Mouse (Mus musculus): ENCODE results near the gene Oxsr1. TPM values are rescaled to one million over a fixed set of nuclear protein-coding genes. Genes with fewer than 3 reads are reported as not detected.

The Oxsr1 gene
- total and polyA plus RNA-seq, 2 experiments, result 8.6 to 15.6 TPM

DNA sequence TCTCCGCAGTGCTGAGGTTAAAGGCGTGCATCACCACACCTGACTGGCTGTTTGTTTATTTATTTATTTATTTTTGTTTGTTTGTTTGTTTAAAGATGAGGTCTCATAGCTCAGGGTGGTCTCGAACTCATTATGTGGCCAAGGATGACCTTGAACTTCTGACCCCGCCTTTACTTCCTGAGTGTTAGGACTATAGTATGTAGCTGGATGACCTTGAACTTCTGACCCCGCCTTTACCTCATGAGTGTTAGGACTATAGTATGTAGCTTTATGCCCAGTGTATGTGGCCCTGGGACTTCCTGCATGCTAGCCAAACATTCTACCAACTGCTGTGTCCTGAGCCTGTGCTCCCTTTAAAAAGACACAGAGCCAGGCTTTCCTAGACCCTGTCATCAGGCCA is 39.2 kb upstream of the Oxsr1 start:
- Histone ChIP-seq H3K9ac (ENCODE audit: low read depth, low read length) (no peak overlapping the region), H3K36me3 (ENCODE audit: control insufficient read depth, insufficient read depth, low read length) (peaks cover 53% of the 10 kb centered on the region), H3K27ac (replicated peaks; ENCODE audit: insufficient read depth, low read depth, low read length) (no peak overlapping the region), H3K79me2 (ENCODE audit: control insufficient read depth, insufficient read depth, low read length) (peaks cover 16% of the 10 kb centered on the region; the same call in 1 of the 2 replicates), H3K4me1 (ENCODE audit: control insufficient read depth, insufficient read depth, low read length) (no peaks in the 10 kb centered on the region), H3K27me3 (ENCODE audit: control insufficient read depth, insufficient read depth, low read length) (no peaks in the 10 kb centered on the region), H3K4me3 (ENCODE audit: insufficient read depth, low read depth, low read length) (no peak overlapping the region)
- WGBS, result 90% methylated on average over 5 of the region's 5 CpGs
- TF ChIP-seq POLR2A (IDR thresholded peaks at IDR 0.05; ENCODE audit: extremely low read depth, insufficient read depth, low read length), result no peak
- no peak for TF ChIP-seq CTCF (IDR thresholded peaks at IDR 0.05; ENCODE audit: low read depth, low read length)
- no peak for DNase-seq (ENCODE audit: extremely low read depth, low read depth, low spot score)

DNA sequence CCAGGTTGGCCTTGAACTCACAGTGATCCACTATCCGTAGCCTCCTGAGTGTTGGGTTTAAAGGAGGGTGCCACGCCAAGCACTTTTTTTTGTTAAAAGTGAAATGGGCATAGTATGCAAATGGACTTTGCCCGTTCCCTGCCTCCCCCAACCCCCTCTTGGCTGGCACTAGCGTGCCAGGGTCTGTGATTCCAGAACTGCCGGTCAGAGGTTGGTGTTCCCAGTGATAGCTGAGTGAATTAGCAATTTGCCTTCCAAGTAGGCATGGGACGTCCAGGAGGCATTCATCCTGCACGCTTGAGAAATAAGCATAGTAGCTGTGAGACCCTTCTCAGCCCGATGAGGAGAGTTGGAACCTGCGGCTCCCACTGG is 35.8 kb upstream of the Oxsr1 start:
- peak; percentile 94 for DNase-seq (ENCODE audit: extremely low read depth, low read depth, low spot score)
- H3K9ac ChIP-seq (ENCODE audit: low read depth, low read length), result peak overlapping the region; percentile 92
- peaks cover 34% of the 10 kb centered on the region for H3K36me3 ChIP-seq (ENCODE audit: control insufficient read depth, insufficient read depth, low read length)
- 10% methylated on average over 9 of the region's 9 CpGs for WGBS
- no peaks in the 10 kb centered on the region for H3K4me1 ChIP-seq (ENCODE audit: control insufficient read depth, insufficient read depth, low read length)
- peak overlapping the region; percentile 68 for H3K4me3 ChIP-seq (ENCODE audit: insufficient read depth, low read depth, low read length)
- H3K27me3 ChIP-seq (ENCODE audit: control insufficient read depth, insufficient read depth, low read length), result no peaks in the 10 kb centered on the region
- H3K27ac ChIP-seq (replicated peaks; ENCODE audit: insufficient read depth, low read depth, low read length), result peak overlapping the region; percentile 80
- TF ChIP-seq CTCF (IDR thresholded peaks at IDR 0.05; ENCODE audit: low read depth, low read length), result no peak
- no peak for TF ChIP-seq POLR2A (IDR thresholded peaks at IDR 0.05; ENCODE audit: extremely low read depth, insufficient read depth, low read length)
- H3K79me2 ChIP-seq (ENCODE audit: control insufficient read depth, insufficient read depth, low read length), result peaks cover 16% of the 10 kb centered on the region; the same call in 1 of the 2 replicates

DNA sequence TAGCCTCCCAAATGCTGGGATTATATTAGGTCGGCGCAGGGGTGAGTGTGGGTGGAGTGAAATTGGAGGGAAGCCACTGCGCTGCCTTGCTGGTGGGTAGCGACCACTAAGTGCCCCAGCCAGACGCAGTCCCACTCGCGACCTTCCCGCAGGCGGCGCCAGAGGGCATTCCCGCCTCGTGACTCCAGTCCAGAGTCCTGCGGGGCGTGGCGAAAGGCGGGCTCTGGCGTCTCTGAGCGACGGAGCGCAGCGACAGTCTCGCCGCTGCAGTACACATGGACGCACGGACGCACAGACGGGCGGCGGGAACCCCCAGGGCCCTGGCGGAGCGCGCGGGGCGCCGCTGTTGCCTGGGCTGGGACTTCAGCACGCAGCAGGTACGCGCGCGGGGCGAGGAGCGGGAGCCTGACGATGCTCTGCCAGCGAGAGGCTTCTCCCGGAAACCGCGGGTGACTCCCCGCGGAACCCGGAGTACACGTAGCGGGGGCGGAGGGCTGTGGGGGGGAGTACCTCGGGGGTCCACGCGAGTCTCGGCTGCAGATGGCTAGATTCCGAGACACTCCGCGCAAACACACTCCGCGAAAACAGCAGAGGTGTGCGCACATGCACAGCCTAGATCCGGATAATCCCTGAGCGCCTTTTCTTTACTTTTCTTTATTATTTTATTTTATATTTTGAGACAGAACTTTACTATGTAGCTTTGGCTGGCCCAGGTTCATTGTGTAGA is 35.3 kb upstream of the Oxsr1 start, which contains the start of gene Xylb:
Gene Xylb (plus strand): TSS at position 51 of the 727 bp plus-strand sequence.
- Histone ChIP-seq H3K4me3 (ENCODE audit: insufficient read depth, low read depth, low read length) (peak within 1 kb of the TSS; percentile 68), H3K36me3 (ENCODE audit: control insufficient read depth, insufficient read depth, low read length) (peaks cover 29% of the 10 kb centered on the region; the same call in 1 of the 2 replicates), H3K79me2 (ENCODE audit: control insufficient read depth, insufficient read depth, low read length) (peaks cover 16% of the 10 kb centered on the region; the same call in 1 of the 2 replicates), H3K27me3 (ENCODE audit: control insufficient read depth, insufficient read depth, low read length) (no peaks in the 10 kb centered on the region), H3K4me1 (ENCODE audit: control insufficient read depth, insufficient read depth, low read length) (no peaks in the 10 kb centered on the region), H3K9ac (ENCODE audit: low read depth, low read length) (peak within 1 kb of the TSS; percentile 92), H3K27ac (replicated peaks; ENCODE audit: insufficient read depth, low read depth, low read length) (peak within 1 kb of the TSS; percentile 80)
- DNase-seq (ENCODE audit: extremely low read depth, low read depth, low spot score), result peak; percentile 72
- peak; percentile 90 for TF ChIP-seq CTCF (IDR thresholded peaks at IDR 0.05; ENCODE audit: low read depth, low read length)
- TF ChIP-seq POLR2A (IDR thresholded peaks at IDR 0.05; ENCODE audit: extremely low read depth, insufficient read depth, low read length), result peak; percentile 93
- 2% methylated on average over 65 of the region's 65 CpGs for WGBS

DNA sequence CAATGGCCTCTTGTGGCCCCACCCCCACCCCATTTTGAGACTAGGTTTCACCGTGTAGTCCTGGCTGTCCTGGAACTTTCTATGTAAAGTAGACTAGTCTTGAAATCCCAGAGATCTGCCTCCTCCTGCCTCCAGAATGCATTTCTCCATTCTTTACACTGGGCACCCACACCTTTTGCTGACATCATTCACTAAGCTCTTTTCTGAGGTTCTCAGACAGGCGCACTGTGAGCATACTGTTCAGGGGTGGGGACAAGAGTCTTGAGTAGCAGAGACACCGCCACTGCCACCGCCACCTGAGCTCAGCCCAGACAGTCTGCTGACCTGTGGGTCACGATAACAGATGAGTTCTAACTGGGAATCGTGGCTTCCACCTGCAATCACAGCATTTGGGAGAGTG is 33.7 kb upstream of the Oxsr1 start:
- TF ChIP-seq POLR2A (IDR thresholded peaks at IDR 0.05; ENCODE audit: extremely low read depth, insufficient read depth, low read length) (no peak), CTCF (IDR thresholded peaks at IDR 0.05; ENCODE audit: low read depth, low read length) (no peak)
- Histone ChIP-seq H3K79me2 (ENCODE audit: control insufficient read depth, insufficient read depth, low read length) (peaks cover 15% of the 10 kb centered on the region; the same call in 1 of the 2 replicates), H3K4me3 (ENCODE audit: insufficient read depth, low read depth, low read length) (no peak overlapping the region), H3K36me3 (ENCODE audit: control insufficient read depth, insufficient read depth, low read length) (peaks cover 16% of the 10 kb centered on the region; the same call in 1 of the 2 replicates), H3K9ac (ENCODE audit: low read depth, low read length) (no peak overlapping the region), H3K4me1 (ENCODE audit: control insufficient read depth, insufficient read depth, low read length) (no peaks in the 10 kb centered on the region), H3K27me3 (ENCODE audit: control insufficient read depth, insufficient read depth, low read length) (no peaks in the 10 kb centered on the region), H3K27ac (replicated peaks; ENCODE audit: insufficient read depth, low read depth, low read length) (no peak overlapping the region)
- no peak for DNase-seq (ENCODE audit: extremely low read depth, low read depth, low spot score)
- WGBS, result 78% methylated on average over 6 of the region's 6 CpGs

GRCm38 (mm10) chr9:119353926-119354325 is 31.7 kb upstream of the Oxsr1 start:
- peaks cover 3% of the 10 kb centered on the region; the same call in 1 of the 2 replicates for H3K79me2 ChIP-seq (ENCODE audit: control insufficient read depth, insufficient read depth, low read length)
- H3K36me3 ChIP-seq (ENCODE audit: control insufficient read depth, insufficient read depth, low read length), result peaks cover 5% of the 10 kb centered on the region; the same call in 1 of the 2 replicates
- H3K4me1 ChIP-seq (ENCODE audit: control insufficient read depth, insufficient read depth, low read length), result peaks cover 3% of the 10 kb centered on the region
- H3K27me3 ChIP-seq (ENCODE audit: control insufficient read depth, insufficient read depth, low read length), result no peaks in the 10 kb centered on the region
- 28% methylated on average over 6 of the region's 6 CpGs for WGBS
- no peak overlapping the region for H3K9ac ChIP-seq (ENCODE audit: low read depth, low read length)
- no peak overlapping the region for H3K27ac ChIP-seq (replicated peaks; ENCODE audit: insufficient read depth, low read depth, low read length)
- TF ChIP-seq CTCF (IDR thresholded peaks at IDR 0.05; ENCODE audit: low read depth, low read length) (no peak), POLR2A (IDR thresholded peaks at IDR 0.05; ENCODE audit: extremely low read depth, insufficient read depth, low read length) (no peak)
- no peak overlapping the region for H3K4me3 ChIP-seq (ENCODE audit: insufficient read depth, low read depth, low read length)
- DNase-seq (ENCODE audit: extremely low read depth, low read depth, low spot score), result peak; percentile 58

- TF ChIP-seq POLR2A (IDR thresholded peaks at IDR 0.05; ENCODE audit: extremely low read depth, insufficient read depth, low read length) (no peak), CTCF (IDR thresholded peaks at IDR 0.05; ENCODE audit: low read depth, low read length) (peak; percentile 95)
- 14% methylated on average over 4 of the region's 4 CpGs for WGBS
- no peak overlapping the region for H3K27ac ChIP-seq (replicated peaks; ENCODE audit: insufficient read depth, low read depth, low read length)
- peak; percentile 54 for DNase-seq (ENCODE audit: extremely low read depth, low read depth, low spot score)
- H3K79me2 ChIP-seq (ENCODE audit: control insufficient read depth, insufficient read depth, low read length), result no peaks in the 10 kb centered on the region
- no peak overlapping the region for H3K4me3 ChIP-seq (ENCODE audit: insufficient read depth, low read depth, low read length)
- no peaks in the 10 kb centered on the region for H3K27me3 ChIP-seq (ENCODE audit: control insufficient read depth, insufficient read depth, low read length)
- H3K4me1 ChIP-seq (ENCODE audit: control insufficient read depth, insufficient read depth, low read length), result peaks cover 3% of the 10 kb centered on the region
- H3K36me3 ChIP-seq (ENCODE audit: control insufficient read depth, insufficient read depth, low read length), result peaks cover 17% of the 10 kb centered on the region; the same call in 1 of the 2 replicates
- no peak overlapping the region for H3K9ac ChIP-seq (ENCODE audit: low read depth, low read length)
These were observed 29.8 kb upstream of the Oxsr1 start for GRCm38 (mm10) chr9:119352060-119352459.
